Mouse (Mus musculus): ENCODE measurements around the gene Gm21970.
"Not testable (repeated sequence)": the region's sequence is repeated elsewhere in the genome, so short reads cannot be mapped to it uniquely, and the experiment has no call there.

Gene Gm21970

GRCm38 (mm10) chr16:91438599-91438998 is 47.1 kb downstream of the Gm21970 start:
- not testable (repeated sequence) for DNase-seq (ENCODE audit: low spot score in 2 of 2)

DNA sequence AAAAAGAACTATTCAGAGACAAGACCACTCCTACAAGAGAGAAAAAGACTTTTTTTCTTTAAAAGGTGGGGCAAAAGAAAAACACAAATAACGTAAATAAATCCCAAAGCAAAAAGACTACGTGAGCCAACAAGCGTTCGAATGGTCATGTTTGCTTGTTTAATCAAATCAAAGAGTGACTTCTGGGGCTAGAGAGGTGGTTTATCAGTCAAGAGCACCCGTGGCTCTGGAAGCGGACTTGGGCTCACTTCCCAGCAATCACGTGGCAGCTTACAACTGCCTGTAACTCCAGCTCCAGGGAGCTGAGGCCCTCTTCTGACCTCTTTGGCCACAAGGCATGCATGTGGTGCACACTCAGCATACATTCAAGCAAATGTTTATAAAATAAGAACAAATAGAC is 49.8 kb downstream of the Gm21970 start:
- DNase-seq (ENCODE audit: low spot score in 2 of 2), result no peak

- DNase-seq (ENCODE audit: low spot score in 2 of 2), result no peak
These were observed 50.3 kb downstream of the Gm21970 start for GRCm38 (mm10) chr16:91441811-91442240.

DNA sequence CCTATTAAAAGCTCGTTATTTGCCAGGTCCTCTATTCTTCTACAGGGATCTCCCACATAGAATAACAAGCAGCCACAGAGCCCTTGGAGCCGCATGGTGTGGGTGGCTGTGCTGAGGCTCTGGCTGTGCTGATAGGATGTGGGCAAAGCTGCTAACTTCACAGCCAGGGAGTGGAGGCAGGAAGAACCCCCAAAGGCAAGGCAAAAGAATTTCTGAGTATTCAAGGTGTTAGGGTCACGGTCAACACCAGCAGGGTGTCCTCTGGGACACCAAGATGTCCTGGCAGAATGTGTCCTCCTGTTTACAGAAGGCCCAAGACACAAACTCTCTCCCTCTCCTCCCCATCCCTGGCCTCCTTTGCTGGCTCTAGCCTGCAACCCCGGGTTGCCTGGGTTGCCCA is 50.9 kb downstream of the Gm21970 start:
- no peak for DNase-seq (ENCODE audit: low spot score in 2 of 2)

GRCm38 (mm10) chr16:91443211-91443611 is 51.7 kb downstream of the Gm21970 start:
- DNase-seq (ENCODE audit: low spot score in 2 of 2), result no peak

GRCm38 (mm10) chr16:91444847-91445246 is 53.3 kb downstream of the Gm21970 start:
- no peak for DNase-seq (ENCODE audit: low spot score in 2 of 2)

DNA sequence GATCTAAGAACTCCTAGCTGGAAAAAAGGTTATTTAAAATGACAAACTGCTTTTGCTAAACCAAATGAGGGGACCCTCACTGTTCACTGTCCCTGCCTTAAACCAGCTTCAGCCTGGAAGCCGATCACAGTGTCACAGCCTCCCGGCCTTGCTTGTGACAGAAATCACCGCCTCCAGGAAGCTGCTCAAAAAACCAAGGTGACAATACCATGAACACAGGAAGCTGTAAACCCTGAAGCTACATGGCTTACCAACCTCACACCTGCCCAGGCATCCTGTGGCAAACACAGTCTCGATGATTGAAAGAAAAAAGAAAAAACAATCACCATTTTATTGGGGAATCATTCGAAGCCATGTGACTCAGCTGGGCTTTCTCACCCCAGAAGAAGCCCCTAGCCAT is 54.0 kb downstream of the Gm21970 start:
- no peak for DNase-seq (ENCODE audit: low spot score in 2 of 2)

DNA sequence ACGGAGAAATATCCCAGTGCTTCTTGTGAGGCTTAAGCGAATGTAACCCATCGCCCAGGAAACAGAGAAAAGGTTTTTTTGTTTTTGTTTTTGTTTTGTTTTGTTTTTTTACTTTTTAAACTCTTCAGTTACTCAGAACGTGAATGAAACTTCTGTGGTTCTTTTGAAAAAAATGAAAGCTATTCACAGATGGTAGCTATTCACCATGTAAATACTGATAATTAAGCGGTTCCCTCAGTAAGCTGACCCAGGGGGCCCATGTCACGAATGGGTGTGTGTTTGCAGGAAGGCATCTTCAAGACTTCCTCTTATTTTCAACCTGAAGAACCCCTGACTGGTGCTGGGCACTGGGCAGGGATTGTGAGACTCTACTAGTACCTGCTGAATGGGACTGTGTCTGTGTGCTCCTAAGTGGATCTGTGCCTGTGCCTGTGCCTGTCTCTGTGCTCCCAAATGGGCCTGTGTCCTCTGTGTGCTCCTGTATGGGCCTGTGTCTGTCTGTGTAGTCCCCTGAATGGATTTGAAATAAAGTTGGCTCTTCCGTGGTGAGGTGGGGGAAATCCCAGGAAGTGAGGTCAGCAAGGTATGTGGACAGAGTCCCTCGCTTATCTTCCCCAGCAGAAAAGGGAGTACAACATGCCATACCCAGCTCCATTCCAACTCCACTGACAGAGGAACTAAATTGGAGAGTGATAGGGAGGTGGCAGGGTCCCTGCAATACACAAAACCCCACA is 55.4 kb downstream of the Gm21970 start:
- no peak for DNase-seq (ENCODE audit: low spot score in 2 of 2)

GRCm38 (mm10) chr16:91447512-91447900 is 56.0 kb downstream of the Gm21970 start:
- DNase-seq (ENCODE audit: low spot score in 2 of 2), result no peak

- no peak for DNase-seq (ENCODE audit: low spot score in 2 of 2)
These were observed 56.6 kb downstream of the Gm21970 start for GRCm38 (mm10) chr16:91448088-91448487.

DNA sequence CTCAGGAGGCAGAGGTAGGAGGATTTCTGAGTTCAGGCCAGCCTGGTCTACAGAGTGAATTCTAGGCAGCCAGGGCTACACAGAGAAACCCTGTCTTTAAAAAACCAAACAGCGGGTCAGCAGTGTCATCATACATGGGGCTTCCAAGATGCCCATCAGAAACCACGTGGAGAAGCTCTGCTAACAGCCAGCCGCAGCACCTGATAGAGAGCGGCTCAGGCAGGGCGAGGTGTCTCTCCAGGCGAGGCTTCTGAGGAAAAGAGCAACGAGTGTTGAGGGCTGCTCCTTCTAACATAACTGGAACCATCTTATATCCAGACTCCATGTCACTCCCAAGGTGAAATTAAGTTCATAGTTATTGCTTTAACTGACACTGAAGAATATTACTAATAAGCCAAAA is 57.4 kb downstream of the Gm21970 start:
- DNase-seq (ENCODE audit: low spot score in 2 of 2), result no peak

GRCm38 (mm10) chr16:91450137-91451064 is 58.9 kb downstream of the Gm21970 start:
- DNase-seq (ENCODE audit: low spot score in 2 of 2), result no peak

- DNase-seq (ENCODE audit: low spot score in 2 of 2), result no peak
These were observed 60.4 kb downstream of the Gm21970 start for GRCm38 (mm10) chr16:91451949-91452348.

DNA sequence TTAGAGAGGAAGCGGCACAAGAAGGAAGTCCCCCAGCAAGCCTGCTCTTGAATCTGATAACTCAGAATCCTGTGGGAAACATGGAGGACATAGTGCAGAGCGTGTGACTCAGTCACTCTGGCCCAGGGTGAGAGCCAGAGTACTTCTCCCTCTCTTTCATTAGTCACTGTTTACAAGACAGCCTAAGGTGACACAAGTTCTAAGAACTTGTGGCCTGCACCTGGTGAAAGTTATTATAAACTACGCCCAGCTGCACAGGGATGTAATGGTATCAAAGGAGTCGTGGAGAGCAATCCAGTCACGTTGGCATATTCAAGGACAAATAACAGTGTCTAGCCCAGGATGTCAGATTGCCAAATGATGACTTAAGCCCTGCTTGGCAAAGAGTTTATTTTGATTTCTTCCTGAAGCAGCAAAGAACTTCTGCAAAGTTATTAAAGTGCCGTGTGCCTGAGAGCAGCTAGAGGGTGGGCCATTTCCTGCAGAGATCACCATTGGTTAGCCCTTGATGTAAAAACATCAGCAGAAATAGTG is 60.9 kb downstream of the Gm21970 start:
- no peak for DNase-seq (ENCODE audit: low spot score in 2 of 2)

DNA sequence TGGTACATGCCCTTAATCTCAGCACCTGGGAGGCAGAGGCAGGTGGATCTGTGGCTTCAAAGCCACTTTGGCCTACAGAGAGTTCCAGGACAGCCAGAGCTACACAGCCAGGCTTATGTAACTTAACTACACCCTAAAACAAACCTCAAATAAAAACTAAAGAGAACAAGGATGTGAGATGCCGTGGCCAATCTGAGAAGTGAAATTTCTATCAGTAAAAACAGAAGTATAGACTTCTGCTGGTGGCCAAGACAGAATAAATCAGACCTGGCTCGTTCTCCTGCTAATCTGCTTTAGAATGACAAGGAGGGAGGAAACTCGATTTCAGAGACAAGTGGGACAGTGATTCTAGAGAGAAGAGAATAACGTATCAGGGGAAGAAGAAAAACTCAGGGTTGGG is 64.3 kb downstream of the Gm21970 start:
- no peak for DNase-seq (ENCODE audit: low spot score in 2 of 2)

DNA sequence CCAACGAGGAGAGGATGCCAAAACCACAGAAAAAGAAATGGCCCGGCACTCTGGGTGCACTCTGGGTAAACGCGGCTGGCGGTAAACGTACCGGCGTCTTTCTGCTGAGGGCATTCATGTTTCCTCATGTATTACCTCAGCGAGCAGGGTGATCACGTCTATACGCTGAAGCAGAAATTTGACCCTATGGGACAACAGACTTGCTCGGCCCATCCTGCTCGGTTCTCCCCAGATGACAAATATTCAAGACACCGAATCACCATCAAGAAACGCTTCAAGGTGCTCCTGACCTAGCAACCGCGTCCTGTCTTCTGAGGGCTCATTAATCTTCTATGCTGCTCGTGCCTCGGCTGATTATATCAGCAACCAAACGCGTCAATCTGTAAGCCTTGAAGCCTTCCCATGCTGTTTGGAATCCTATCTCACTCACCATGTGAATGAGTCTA is 66.8 kb downstream of the Gm21970 start:
- no peak for DNase-seq (ENCODE audit: low spot score in 2 of 2)

DNA sequence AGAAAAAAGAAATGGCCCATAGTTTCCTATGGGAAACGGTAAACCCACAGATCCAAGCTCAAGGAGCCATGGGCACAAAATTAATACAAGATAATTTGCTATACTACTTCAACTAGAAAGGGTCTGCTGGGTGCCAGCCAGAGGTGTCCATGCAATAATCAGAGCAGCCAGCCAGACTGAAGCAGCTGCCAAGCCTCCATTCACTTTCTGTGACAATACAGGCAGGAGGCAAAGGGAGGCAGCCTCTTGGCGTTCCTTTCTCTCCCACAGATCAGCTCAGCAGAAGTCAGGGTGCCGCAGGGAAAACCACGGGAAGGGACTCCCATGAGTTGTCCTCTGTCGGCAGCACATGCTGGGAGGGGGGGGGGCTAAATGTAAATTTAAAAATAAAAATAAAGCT is 67.5 kb downstream of the Gm21970 start:
- peak in 1 of 2 experiments; percentile 30 for DNase-seq (ENCODE audit: low spot score in 2 of 2)

GRCm38 (mm10) chr16:91459396-91459795 is 67.9 kb downstream of the Gm21970 start:
- DNase-seq (ENCODE audit: low spot score in 2 of 2), result no peak

GRCm38 (mm10) chr16:91459841-91460370 is 68.4 kb downstream of the Gm21970 start:
- DNase-seq (ENCODE audit: low spot score in 2 of 2), result no peak

DNA sequence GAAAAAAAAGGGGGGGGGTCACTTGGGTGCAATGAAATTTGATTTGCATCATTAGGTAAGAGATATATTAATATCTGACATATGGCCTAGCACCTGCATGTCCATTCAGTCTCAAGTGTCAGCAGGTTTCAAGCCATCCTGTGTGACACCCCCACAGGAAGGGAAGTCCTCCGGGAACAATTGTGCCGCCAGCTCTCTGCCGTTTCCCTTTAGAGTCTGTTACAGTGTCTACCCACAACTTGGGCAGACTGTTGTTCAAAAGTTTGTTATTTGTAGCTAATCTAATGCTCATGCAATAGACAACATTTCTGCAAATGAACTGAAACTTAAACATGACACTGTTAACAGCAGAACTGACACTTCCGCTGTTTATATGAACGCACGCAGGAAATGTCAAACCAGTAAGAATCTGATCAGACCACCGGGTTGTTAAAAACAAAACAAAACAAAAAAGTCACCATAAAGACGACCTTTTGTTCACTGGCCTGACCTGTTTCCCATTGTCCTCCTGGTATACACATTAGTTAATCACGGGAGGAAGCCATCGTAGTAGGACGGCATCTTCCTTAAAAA is 69.6 kb downstream of the Gm21970 start:
- no peak for DNase-seq (ENCODE audit: low spot score in 2 of 2)

GRCm38 (mm10) chr16:91461773-91462181 is 70.3 kb downstream of the Gm21970 start:
- DNase-seq (ENCODE audit: low spot score in 2 of 2), result no peak

DNA sequence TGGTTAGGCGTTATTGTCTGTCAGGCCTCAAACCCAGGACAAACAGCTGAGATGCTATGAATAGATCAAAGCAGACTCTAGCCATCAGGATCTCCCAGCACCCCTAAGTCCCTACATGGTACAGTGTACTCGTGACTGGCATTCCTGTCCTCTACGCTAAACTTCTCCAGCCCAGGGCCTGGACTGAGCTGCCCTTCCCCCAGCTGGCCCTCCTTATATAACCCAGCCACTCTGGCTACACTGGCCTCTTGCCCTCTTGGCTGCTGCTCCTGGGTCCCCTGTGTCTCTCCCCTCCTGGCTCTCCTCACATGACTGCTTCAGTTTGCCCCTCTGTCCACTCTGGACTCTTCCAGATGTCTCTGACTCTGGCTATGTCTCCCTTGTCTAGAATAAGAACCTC is 71.1 kb downstream of the Gm21970 start:
- DNase-seq (ENCODE audit: low spot score in 2 of 2), result no peak

All from cerebellum, postnatal 4 days (tissue).